ENCODE assay signal across 8 mouse cellular contexts in the genomic region with DNA sequence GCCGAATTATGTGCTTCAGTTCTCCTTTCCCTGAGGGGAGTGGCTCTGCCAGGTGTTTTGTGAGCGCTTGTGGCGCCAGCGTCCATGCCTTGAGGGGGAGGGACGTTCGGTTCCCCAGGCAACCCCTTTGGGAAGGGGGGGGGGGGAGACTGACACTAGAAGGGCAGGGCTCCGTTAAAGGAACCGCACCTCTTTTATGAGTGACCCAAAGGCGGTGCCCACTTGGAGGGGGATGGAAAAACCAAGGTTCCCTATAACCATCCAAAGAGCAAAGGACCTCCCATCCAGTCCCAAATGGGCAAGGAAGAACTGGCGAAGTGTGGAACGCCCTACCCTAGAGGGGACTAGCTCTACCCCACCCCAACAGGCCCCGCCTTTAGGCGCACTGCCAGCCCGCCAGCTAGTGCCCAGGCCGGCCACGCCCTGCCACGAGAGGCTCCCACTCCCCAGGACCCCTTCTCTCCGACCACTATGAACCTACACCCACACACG. TPM values are rescaled to one million over a fixed set of nuclear protein-coding genes. Genes with fewer than 3 reads are reported as not detected.
DNase-seq lines count a peak whose midpoint lies in the region; ATAC-seq and TF ChIP-seq lines count a peak whose summit lies in the region.

No protein-coding gene starts in this region.

- ATAC-seq in intestine, embryonic 16.5 days, result peak; percentile 68
- ATAC-seq in liver, postnatal 0 days, result peak; percentile 70
- ATAC-seq in neural tube, embryonic 11.5 days (ENCODE audit: insufficient read depth, low FRiP score, low TSS enrichment), result peak; percentile 69

- peak overlapping the region; percentile 61 for H3K4me3 ChIP-seq in cortical plate, adult 2 months (ENCODE audit: insufficient read depth, low read length)
- peak overlapping the region; percentile 62 for H3K4me3 ChIP-seq in intestine, embryonic 16.5 days (ENCODE audit: low read length)
- H3K4me3 ChIP-seq in liver, postnatal 0 days (ENCODE audit: low read depth, low read length), result peak overlapping the region; percentile 54
- peak overlapping the region; percentile 36 for H3K4me3 ChIP-seq in neural tube, embryonic 11.5 days (ENCODE audit: low read depth, low read length)

- TF ChIP-seq POLR2A in cortical plate, adult 2 months (IDR thresholded peaks at IDR 0.05; ENCODE audit: extremely low read depth, insufficient read depth, low read length), result no peak

- H3K9ac ChIP-seq in intestine, embryonic 16.5 days (ENCODE audit: low read depth, low read length), result peak overlapping the region; percentile 76
- peak overlapping the region; percentile 59 for H3K9ac ChIP-seq in liver, postnatal 0 days (replicated peaks)
- H3K9ac ChIP-seq in neural tube, embryonic 11.5 days (ENCODE audit: low read length), result peak overlapping the region; percentile 41; the same call in 1 of the 2 replicates

- no peaks in the 10 kb centered on the region for H3K4me1 ChIP-seq in cortical plate, adult 2 months (ENCODE audit: control insufficient read depth, insufficient read depth, low read length)
- H3K4me1 ChIP-seq in intestine, embryonic 16.5 days (ENCODE audit: control insufficient read depth, insufficient read depth, low read length), result peaks cover 5% of the 10 kb centered on the region
- H3K4me1 ChIP-seq in liver, postnatal 0 days (ENCODE audit: insufficient read depth), result peaks cover 6% of the 10 kb centered on the region; the same call in 1 of the 2 replicates
- H3K4me1 ChIP-seq in neural tube, embryonic 11.5 days (ENCODE audit: control insufficient read depth, insufficient read depth, low read length), result no peaks in the 10 kb centered on the region

- H3K27ac ChIP-seq in cortical plate, adult 2 months (ENCODE audit: insufficient read depth, low read length), result 0 out of 2 replicates have a peak overlapping the region, but pooled peaks have one; percentile 36
- peak overlapping the region; percentile 83 for H3K27ac ChIP-seq in intestine, embryonic 16.5 days (ENCODE audit: low read length)
- peak overlapping the region; percentile 62; the same call in 1 of the 2 replicates for H3K27ac ChIP-seq in liver, postnatal 0 days (ENCODE audit: low read depth)
- no peak overlapping the region for H3K27ac ChIP-seq in neural tube, embryonic 11.5 days (ENCODE audit: low read depth, low read length)

- H3K27me3 ChIP-seq in intestine, embryonic 16.5 days (replicated peaks; ENCODE audit: control insufficient read depth, insufficient read depth, low read length), result no peaks in the 10 kb centered on the region
- H3K27me3 ChIP-seq in liver, postnatal 0 days (ENCODE audit: insufficient read depth, low read length), result no peaks in the 10 kb centered on the region
- no peaks in the 10 kb centered on the region for H3K27me3 ChIP-seq in neural tube, embryonic 11.5 days (ENCODE audit: control insufficient read depth, insufficient read depth, low read length)

- DNase-seq in urinary bladder, adult 18-20 months (ENCODE audit: low spot score in 2 of 2), result peak; percentile 59 to 68
- DNase-seq in urinary bladder, postnatal 10 days (ENCODE audit: low spot score), result no peak
- DNase-seq in heart, adult 11 months, result peak; percentile 99
- DNase-seq in liver, postnatal 0 days, result peak; percentile 71
- peak; percentile 42 for DNase-seq in neural tube, embryonic 11.5 days (ENCODE audit: low spot score)
- peak; percentile 63 for DNase-seq in thymus, postnatal 0 days (ENCODE audit: low spot score)

- H3K9me3 ChIP-seq in intestine, embryonic 16.5 days (ENCODE audit: control insufficient read depth, low read length), result no peaks in the 10 kb centered on the region
- no peaks in the 10 kb centered on the region for H3K9me3 ChIP-seq in liver, postnatal 0 days (ENCODE audit: low read length)
- H3K9me3 ChIP-seq in neural tube, embryonic 11.5 days (ENCODE audit: control insufficient read depth, low read length), result no peaks in the 10 kb centered on the region

- no peak for TF ChIP-seq CTCF in cortical plate, adult 2 months (IDR thresholded peaks at IDR 0.05; ENCODE audit: extremely low read depth, insufficient read depth, low read length)
- TF ChIP-seq CTCF in liver, postnatal 0 days (IDR thresholded peaks at IDR 0.05; ENCODE audit: low read depth), result no peak

- no peak for TF ChIP-seq EP300 in liver, postnatal 0 days (IDR thresholded peaks at IDR 0.05; ENCODE audit: low read depth)

- no peaks in the 10 kb centered on the region for H3K36me3 ChIP-seq in intestine, embryonic 16.5 days (ENCODE audit: control insufficient read depth, insufficient read depth, low read length)
- 0 out of 2 replicates have a peak, but pooled peaks cover 10% of the 10 kb centered on the region for H3K36me3 ChIP-seq in liver, postnatal 0 days (replicated peaks; ENCODE audit: insufficient read depth, low read length)
- H3K36me3 ChIP-seq in neural tube, embryonic 11.5 days (ENCODE audit: control insufficient read depth, insufficient read depth, low read length), result no peaks in the 10 kb centered on the region

- H3K4me2 ChIP-seq in intestine, embryonic 16.5 days (ENCODE audit: low read depth, low read length), result peak overlapping the region; percentile 47
- peak overlapping the region; percentile 72 for H3K4me2 ChIP-seq in liver, postnatal 0 days (ENCODE audit: low read depth, low read length)
- H3K4me2 ChIP-seq in neural tube, embryonic 11.5 days (ENCODE audit: low read depth), result peak overlapping the region; percentile 44

- 26% methylated on average over 16 of the region's 19 CpGs for WGBS in intestine, embryonic 16.5 days
- 22% methylated on average over 19 of the region's 19 CpGs for WGBS in liver, postnatal 0 days (ENCODE audit: insufficient replicate concordance)
- 21% methylated on average over 13 of the region's 19 CpGs for WGBS in neural tube, embryonic 11.5 days

RNA-seq across cellular contexts. Expression of gene Plp2, which starts 0.8 kb away (rescaled TPM):
- 14.5 and 16.3 TPM in 2 replicates for polyA plus RNA-seq in cortical plate, adult 2 months (2012; rRNA removed)
- 187 and 205 TPM in 2 replicates for polyA plus RNA-seq in intestine, embryonic 16.5 days (2015; fragmentation: Nextera tagmentation; extraction: Ambion mirVana)
- 25.7 TPM in 2 replicates for polyA plus RNA-seq in liver, postnatal 0 days (2015; fragmentation: Nextera tagmentation; extraction: Ambion mirVana)
- polyA plus RNA-seq in neural tube, embryonic 11.5 days (2014; fragmentation: Nextera tagmentation; extraction: Ambion mirVana), result 43.3 and 49.4 TPM in 2 replicates
- 81.2 and 84.1 TPM in 2 replicates for polyA plus RNA-seq in thymus, postnatal 0 days (2015; fragmentation: Nextera tagmentation; extraction: Ambion mirVana)

RNA-seq across cellular contexts. Expression of gene Magix, which starts 10.6 kb away (rescaled TPM):
- polyA plus RNA-seq in cortical plate, adult 2 months (2012; rRNA removed), result 0.96 and 1.2 TPM in 2 replicates
- 0.71 and 0.93 TPM in 2 replicates for polyA plus RNA-seq in intestine, embryonic 16.5 days (2015; fragmentation: Nextera tagmentation; extraction: Ambion mirVana)
- polyA plus RNA-seq in liver, postnatal 0 days (2015; fragmentation: Nextera tagmentation; extraction: Ambion mirVana), result 2.4 TPM in 2 replicates
- polyA plus RNA-seq in neural tube, embryonic 11.5 days (2014; fragmentation: Nextera tagmentation; extraction: Ambion mirVana), result not detected in 2 replicates
- polyA plus RNA-seq in thymus, postnatal 0 days (2015; fragmentation: Nextera tagmentation; extraction: Ambion mirVana), result 0.49 and 0.55 TPM in 2 replicates

RNA-seq across cellular contexts. Expression of gene Prickle3, which starts 13.4 kb away (rescaled TPM):
- polyA plus RNA-seq in cortical plate, adult 2 months (2012; rRNA removed), result 2.1 and 2.5 TPM in 2 replicates
- polyA plus RNA-seq in intestine, embryonic 16.5 days (2015; fragmentation: Nextera tagmentation; extraction: Ambion mirVana), result 7.6 TPM in 2 replicates
- polyA plus RNA-seq in liver, postnatal 0 days (2015; fragmentation: Nextera tagmentation; extraction: Ambion mirVana), result 1.7 TPM in 2 replicates
- 2.4 and 3.1 TPM in 2 replicates for polyA plus RNA-seq in neural tube, embryonic 11.5 days (2014; fragmentation: Nextera tagmentation; extraction: Ambion mirVana)
- polyA plus RNA-seq in thymus, postnatal 0 days (2015; fragmentation: Nextera tagmentation; extraction: Ambion mirVana), result 5.3 and 6.2 TPM in 2 replicates

RNA-seq across cellular contexts. Expression of gene Gpkow, which starts 26.5 kb away (rescaled TPM):
- 26.7 and 28.3 TPM in 2 replicates for polyA plus RNA-seq in cortical plate, adult 2 months (2012; rRNA removed)
- 28.0 and 29.5 TPM in 2 replicates for polyA plus RNA-seq in intestine, embryonic 16.5 days (2015; fragmentation: Nextera tagmentation; extraction: Ambion mirVana)
- polyA plus RNA-seq in liver, postnatal 0 days (2015; fragmentation: Nextera tagmentation; extraction: Ambion mirVana), result 8.0 and 9.3 TPM in 2 replicates
- 47.3 and 48.4 TPM in 2 replicates for polyA plus RNA-seq in neural tube, embryonic 11.5 days (2014; fragmentation: Nextera tagmentation; extraction: Ambion mirVana)
- polyA plus RNA-seq in thymus, postnatal 0 days (2015; fragmentation: Nextera tagmentation; extraction: Ambion mirVana), result 28.8 and 28.9 TPM in 2 replicates

RNA-seq across cellular contexts. Expression of gene Syp, which starts 32.2 kb away (rescaled TPM):
- 1,108 and 1,136 TPM in 2 replicates for polyA plus RNA-seq in cortical plate, adult 2 months (2012; rRNA removed)
- 6.0 and 6.2 TPM in 2 replicates for polyA plus RNA-seq in intestine, embryonic 16.5 days (2015; fragmentation: Nextera tagmentation; extraction: Ambion mirVana)
- polyA plus RNA-seq in liver, postnatal 0 days (2015; fragmentation: Nextera tagmentation; extraction: Ambion mirVana), result 0.04 TPM in 1 of 2 replicates, not detected in the other
- 15.5 and 18.6 TPM in 2 replicates for polyA plus RNA-seq in neural tube, embryonic 11.5 days (2014; fragmentation: Nextera tagmentation; extraction: Ambion mirVana)
- 0.40 and 0.55 TPM in 2 replicates for polyA plus RNA-seq in thymus, postnatal 0 days (2015; fragmentation: Nextera tagmentation; extraction: Ambion mirVana)
